Mouse (Mus musculus) liver, adult 2 months (tissue): ENCODE results near the gene Macf1. TPM values are rescaled to one million over a fixed set of nuclear protein-coding genes. Genes with fewer than 3 reads are reported as not detected.

Experiments used
- DNase-seq: peaks from one replicate; pipeline ENCODE4 v3.0.0-alpha.2; 2011; ENCODE audit warnings: low read depth, low spot score; ENCODE audit errors: extremely low read depth
- H3K27ac ChIP-seq: fragments of 200-500 bp; replicated peaks from 2 replicates; pipeline ENCODE4 v1.5.1; 2012; ENCODE audit warnings: low read depth, mild to moderate bottlenecking, control low read depth, inconsistent platforms, low read length; ENCODE audit not compliant: insufficient read depth
- H3K27me3 ChIP-seq: fragments of 200-500 bp; 2 replicates; pipeline ENCODE4 v1.6.1; 2012; ENCODE audit warnings: mild to moderate bottlenecking, moderate library complexity, low read length, inconsistent platforms; ENCODE audit not compliant: control insufficient read depth, insufficient read depth
- H3K36me3 ChIP-seq: fragments of 200-500 bp; 2 replicates; pipeline ENCODE4 v1.6.1; 2012; ENCODE audit warnings: low read length, inconsistent platforms; ENCODE audit not compliant: control insufficient read depth, insufficient read depth
- H3K4me1 ChIP-seq: fragments of 200-500 bp; 2 replicates; pipeline ENCODE4 v1.6.1; 2011; ENCODE audit warnings: low read length; ENCODE audit not compliant: control insufficient read depth, insufficient read depth
- H3K4me3 ChIP-seq: fragments of 200-500 bp; 2 replicates; pipeline ENCODE4 v1.5.1; 2011; ENCODE audit warnings: low read depth, mild to moderate bottlenecking, control low read depth, low read length, moderate library complexity; ENCODE audit not compliant: insufficient read depth
- H3K79me2 ChIP-seq: fragments of 200-500 bp; 2 replicates; pipeline ENCODE4 v1.6.1; 2012; ENCODE audit warnings: inconsistent platforms, mild to moderate bottlenecking, low read length, moderate library complexity; ENCODE audit not compliant: control insufficient read depth, insufficient read depth
- H3K9ac ChIP-seq: fragments of 200-500 bp; 2 replicates; pipeline ENCODE4 v1.6.1; 2012; ENCODE audit warnings: low read depth, mild to moderate bottlenecking, control low read depth, inconsistent platforms, low read length
- CTCF ChIP-seq: fragments of 200-500 bp; IDR thresholded peaks from 2 replicates; pipeline ENCODE4 v1.5.1; 2011; ENCODE audit warnings: low read depth, low read length, control low read depth
- POLR2A ChIP-seq: fragments of 200-500 bp; IDR thresholded peaks from 2 replicates; pipeline ENCODE4 v1.6.1; 2011; ENCODE audit warnings: low read length, control low read depth; ENCODE audit not compliant: insufficient read depth; ENCODE audit errors: extremely low read depth
- WGBS: fragments of 180-500 bp; shearing (Covaris S2); methylation state at CpG from one replicate; pipeline ENCODE4 v1.1.7; 2018; 5-methylcytosine and 5-hydroxymethylcytosine counted together
- polyA plus RNA-seq: library from polyadenylated mRNA; depleted of rRNA; stranded (reverse); fragments of >200 nt; gene quantifications from 2 replicates; pipeline ENCODE4 v1.2.3, GENCODE M21; 2012
- total RNA-seq: library from RNA; depleted of rRNA; stranded (reverse); fragments of >200 nt; gene quantifications from 2 replicates; pipeline ENCODE4 v1.2.3, GENCODE M21; 2014

Macf1 gene
- total and polyA plus RNA-seq, 2 experiments, result 16.6 to 70.7 TPM

- 42% methylated on average over 2 of the region's 2 CpGs for WGBS
- Histone ChIP-seq H3K27me3 (no peaks in the 10 kb centered on the region), H3K36me3 (no peaks in the 10 kb centered on the region), H3K4me3 (no peak overlapping the region), H3K9ac (no peak overlapping the region), H3K4me1 (peaks cover 10% of the 10 kb centered on the region), H3K27ac (no peak overlapping the region), H3K79me2 (peaks cover 9% of the 10 kb centered on the region; the same call in 1 of the 2 replicates)
- no peak for DNase-seq
- no peak for TF ChIP-seq POLR2A
- TF ChIP-seq CTCF, result no peak
Observed at GRCm38 (mm10) chr4:123412981-123413380, 271.2 kb downstream of the Macf1 start.

GRCm38 (mm10) chr4:123412528-123412878, 271.7 kb downstream of the Macf1 start:
- Histone ChIP-seq H3K79me2 (peaks cover 10% of the 10 kb centered on the region; the same call in 1 of the 2 replicates), H3K27me3 (no peaks in the 10 kb centered on the region), H3K4me1 (peaks cover 10% of the 10 kb centered on the region), H3K27ac (peak overlapping the region; percentile 60; the same call in 1 of the 2 replicates), H3K36me3 (no peaks in the 10 kb centered on the region; the same call in 1 of the 2 replicates), H3K9ac (peak overlapping the region; percentile 79), H3K4me3 (peak overlapping the region; percentile 97)
- TF ChIP-seq POLR2A (no peak), CTCF (no peak)
- DNase-seq, result no peak
- 41% methylated on average over 6 of the region's 6 CpGs for WGBS

DNA sequence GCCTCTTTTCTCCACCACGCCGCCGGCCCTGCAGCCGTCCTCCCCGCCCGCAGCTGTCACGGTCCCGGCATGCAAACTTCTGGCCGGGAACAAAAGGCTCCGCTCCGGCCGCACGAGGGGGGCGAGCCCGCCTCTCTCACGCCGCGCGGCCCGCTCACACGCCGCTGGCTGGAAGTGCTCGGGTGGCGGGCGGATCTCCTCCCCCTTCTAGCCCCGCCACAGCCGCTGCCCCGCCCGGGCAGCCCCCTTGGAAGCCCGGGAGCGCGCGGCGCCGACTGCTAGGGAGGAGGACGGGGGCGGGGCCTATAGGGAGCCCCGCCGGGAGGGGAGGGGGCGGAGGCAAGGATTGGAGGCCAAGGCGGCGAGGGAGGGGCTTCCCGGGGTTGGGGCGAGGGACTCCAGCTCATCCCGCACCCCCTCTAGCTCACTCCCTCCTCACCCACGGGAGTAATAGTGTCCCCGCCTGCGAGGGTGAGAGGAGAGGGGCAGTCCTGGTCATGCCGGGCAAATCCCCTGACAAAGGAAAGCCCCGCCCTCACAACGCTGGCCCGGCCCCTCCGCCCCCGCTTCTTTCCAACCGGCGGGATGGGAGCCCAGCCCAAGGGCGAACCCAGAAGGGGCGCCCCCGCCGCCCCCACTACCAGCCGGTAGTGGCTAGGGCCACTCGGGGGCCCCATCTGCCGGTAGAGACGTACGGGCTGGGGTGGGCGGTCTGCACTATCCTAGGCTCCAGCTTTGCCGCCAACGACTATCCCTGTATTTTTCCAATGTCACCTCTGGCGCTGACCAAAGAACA, 272.2 kb downstream of the Macf1 start:
- H3K4me1 ChIP-seq, result peaks cover 10% of the 10 kb centered on the region
- peak overlapping the region; percentile 97 for H3K4me3 ChIP-seq
- peak; percentile 53 for DNase-seq
- TF ChIP-seq CTCF (no peak), POLR2A (0 out of 2 replicates have a peak, but pooled peaks have one; percentile 13)
- no peaks in the 10 kb centered on the region; the same call in 1 of the 2 replicates for H3K36me3 ChIP-seq
- peak overlapping the region; percentile 62 for H3K27ac ChIP-seq
- H3K9ac ChIP-seq, result peak overlapping the region; percentile 79
- peaks cover 10% of the 10 kb centered on the region; the same call in 1 of the 2 replicates for H3K79me2 ChIP-seq
- H3K27me3 ChIP-seq, result no peaks in the 10 kb centered on the region
- WGBS, result under 1% methylated on average over 55 of the region's 69 CpGs

- H3K27me3 ChIP-seq, result no peaks in the 10 kb centered on the region
- H3K79me2 ChIP-seq, result peaks cover 10% of the 10 kb centered on the region; the same call in 1 of the 2 replicates
- under 1% methylated on average over 36 of the region's 36 CpGs for WGBS
- H3K36me3 ChIP-seq, result peaks cover 3% of the 10 kb centered on the region; the same call in 1 of the 2 replicates
- peaks cover 12% of the 10 kb centered on the region for H3K4me1 ChIP-seq
- H3K4me3 ChIP-seq, result peak overlapping the region; percentile 97
- DNase-seq, result peak; percentile 37
- no peak for TF ChIP-seq CTCF
- TF ChIP-seq POLR2A, result no peak
- H3K27ac ChIP-seq, result peak overlapping the region; percentile 62
- peak overlapping the region; percentile 77 for H3K9ac ChIP-seq
Observed at GRCm38 (mm10) chr4:123411006-123411731, 273.0 kb downstream of the Macf1 start.

- peaks cover 14% of the 10 kb centered on the region; the same call in 1 of the 2 replicates for H3K79me2 ChIP-seq
- 86% methylated on average over 1 of the region's 1 CpGs for WGBS
- no peak overlapping the region for H3K9ac ChIP-seq
- peaks cover 5% of the 10 kb centered on the region; the same call in 1 of the 2 replicates for H3K36me3 ChIP-seq
- no peak for TF ChIP-seq POLR2A
- no peak for TF ChIP-seq CTCF
- H3K27ac ChIP-seq, result no peak overlapping the region
- no peak for DNase-seq
- H3K27me3 ChIP-seq, result no peaks in the 10 kb centered on the region
- H3K4me3 ChIP-seq, result no peak overlapping the region
- H3K4me1 ChIP-seq, result peaks cover 12% of the 10 kb centered on the region
Observed at GRCm38 (mm10) chr4:123409752-123410151, 274.4 kb downstream of the Macf1 start.
